Mouse (Mus musculus) forebrain, embryonic 10.5 days (tissue): ENCODE measurements around the gene Rpl3l. TPM values are rescaled to one million over a fixed set of nuclear protein-coding genes. Genes with fewer than 3 reads are reported as not detected.
A peak's percentile ranks its signal among the peaks of the same experiment; 100 is the strongest.

ENCODE experiments used
- DNase-seq: peaks from one replicate; pipeline ENCODE4 v3.0.0-alpha.2; 2017; ENCODE audit warnings: low spot score; ENCODE audit errors: extremely low spot score
- H3K27ac ChIP-seq: fragments of 300-500 bp; sonication (generic); 2 replicates; pipeline ENCODE4 v1.5.1; 2016; ENCODE audit warnings: mild to moderate bottlenecking
- H3K27me3 ChIP-seq: fragments of 300-500 bp; sonication (generic); 2 replicates; pipeline ENCODE4 v1.6.1; 2016; ENCODE audit warnings: mild to moderate bottlenecking; ENCODE audit not compliant: poor library complexity, severe bottlenecking
- H3K36me3 ChIP-seq: fragments of 300-500 bp; sonication (generic); replicated peaks from 2 replicates; pipeline ENCODE4 v1.6.1; 2016; ENCODE audit warnings: mild to moderate bottlenecking, moderate library complexity
- H3K4me1 ChIP-seq: fragments of 300-500 bp; sonication (generic); 2 replicates; pipeline ENCODE4 v1.6.1; 2016
- H3K4me3 ChIP-seq: fragments of 300-500 bp; sonication (generic); 2 replicates; pipeline ENCODE4 v1.5.1; 2016; ENCODE audit warnings: mild to moderate bottlenecking, moderate library complexity
- H3K9me3 ChIP-seq: fragments of 300-500 bp; sonication (generic); 2 replicates; pipeline ENCODE4 v1.6.1; 2016; ENCODE audit warnings: mild to moderate bottlenecking, moderate library complexity
- WGBS: fragments of 180-500 bp; shearing (Covaris S2); methylation state at CpG from one replicate; pipeline ENCODE4 v1.1.7; 2016; 5-methylcytosine and 5-hydroxymethylcytosine counted together
- polyA plus RNA-seq: library from polyadenylated mRNA; unstranded; fragments of >200 nt; fragmentation: Nextera tagmentation; extraction: Ambion mirVana; gene quantifications from 2 replicates; pipeline ENCODE4 v1.2.1, GENCODE M21; 2016

The Rpl3l gene
- polyA plus RNA-seq, 1 experiment from 2014 or later, result not detected

- Histone ChIP-seq H3K27ac (no peak overlapping the region), H3K27me3 (no peaks in the 10 kb centered on the region), H3K4me1 (peaks cover 44% of the 10 kb centered on the region), H3K36me3 (peaks cover 39% of the 10 kb centered on the region), H3K9me3 (no peaks in the 10 kb centered on the region), H3K4me3 (peak overlapping the region; percentile 91)
- DNase-seq, result no peak
- 40% methylated on average over 13 of the region's 13 CpGs for WGBS
These were observed 5.2 kb upstream of the Rpl3l start for GRCm38 (mm10) chr17:24722220-24722924.

- DNase-seq, result no peak
- Histone ChIP-seq H3K36me3 (peaks cover 30% of the 10 kb centered on the region), H3K9me3 (no peaks in the 10 kb centered on the region), H3K4me3 (peak overlapping the region; percentile 91), H3K27ac (peak overlapping the region; percentile 86), H3K27me3 (peaks cover 5% of the 10 kb centered on the region; the same call in 1 of the 2 replicates), H3K4me1 (peaks cover 43% of the 10 kb centered on the region)
- 5% methylated on average over 12 of the region's 12 CpGs for whole genome bisulfite sequencing
These were observed 4.3 kb upstream of the Rpl3l start for GRCm38 (mm10) chr17:24723122-24723880.

- H3K4me1 ChIP-seq, result peaks cover 38% of the 10 kb centered on the region
- H3K36me3 ChIP-seq, result peaks cover 24% of the 10 kb centered on the region
- WGBS, result under 1% methylated on average over 15 of the region's 15 CpGs
- H3K27ac ChIP-seq, result peak overlapping the region; percentile 86
- no peak for DNase-seq
- H3K9me3 ChIP-seq, result no peaks in the 10 kb centered on the region
- H3K4me3 ChIP-seq, result peak overlapping the region; percentile 91
- peaks cover 6% of the 10 kb centered on the region; the same call in 1 of the 2 replicates for H3K27me3 ChIP-seq
These were observed 3.8 kb upstream of the Rpl3l start for GRCm38 (mm10) chr17:24723881-24724180.

GRCm38 (mm10) chr17:24724184-24724583, 3.4 kb upstream of the Rpl3l start, which contains the start of gene Ndufb10:
Gene Ndufb10 (minus strand): TSS chr17:24724478.
- Histone ChIP-seq H3K4me3 (peak within 1 kb of the TSS; percentile 91), H3K36me3 (peaks cover 23% of the 10 kb centered on the region), H3K27me3 (peaks cover 6% of the 10 kb centered on the region; the same call in 1 of the 2 replicates), H3K9me3 (no peaks in the 10 kb centered on the region), H3K27ac (peak within 1 kb of the TSS; percentile 86), H3K4me1 (peaks cover 34% of the 10 kb centered on the region)
- DNase-seq, result peak; percentile 95
- WGBS, result under 1% methylated on average over 30 of the region's 30 CpGs

- no peak overlapping the region for H3K4me3 ChIP-seq
- no peaks in the 10 kb centered on the region for H3K9me3 ChIP-seq
- 74% methylated on average over 3 of the region's 3 CpGs for WGBS
- H3K36me3 ChIP-seq, result peaks cover 18% of the 10 kb centered on the region
- H3K27ac ChIP-seq, result no peak overlapping the region
- H3K27me3 ChIP-seq, result peaks cover 6% of the 10 kb centered on the region; the same call in 1 of the 2 replicates
- peaks cover 32% of the 10 kb centered on the region for H3K4me1 ChIP-seq
- no peak for DNase-seq
These were observed 1.8 kb upstream of the Rpl3l start for GRCm38 (mm10) chr17:24725637-24726390.

- H3K36me3 ChIP-seq, result no peaks in the 10 kb centered on the region
- peaks cover 16% of the 10 kb centered on the region for H3K27me3 ChIP-seq
- H3K27ac ChIP-seq, result no peak overlapping the region
- H3K4me3 ChIP-seq, result no peak overlapping the region
- 82% methylated on average over 17 of the region's 17 CpGs for WGBS
- DNase-seq, result no peak
- peaks cover 10% of the 10 kb centered on the region for H3K4me1 ChIP-seq
- H3K9me3 ChIP-seq, result no peaks in the 10 kb centered on the region
These were observed 564 bp downstream of the Rpl3l start for GRCm38 (mm10) chr17:24728184-24728583.

GRCm38 (mm10) chr17:24729067-24729466, 1.4 kb downstream of the Rpl3l start:
- Histone ChIP-seq H3K9me3 (no peaks in the 10 kb centered on the region), H3K4me3 (no peak overlapping the region), H3K27ac (no peak overlapping the region), H3K27me3 (peaks cover 21% of the 10 kb centered on the region), H3K4me1 (peaks cover 4% of the 10 kb centered on the region; the same call in 1 of the 2 replicates), H3K36me3 (no peaks in the 10 kb centered on the region)
- no peak for DNase-seq
- 88% methylated on average over 6 of the region's 6 CpGs for WGBS

- DNase-seq, result no peak
- no peak overlapping the region for H3K27ac ChIP-seq
These were observed 3.2 kb downstream of the Rpl3l start for GRCm38 (mm10) chr17:24730787-24731186.

GRCm38 (mm10) chr17:24732233-24732935, 4.8 kb downstream of the Rpl3l start:
- Histone ChIP-seq H3K4me1 (peaks cover 19% of the 10 kb centered on the region), H3K9me3 (no peaks in the 10 kb centered on the region), H3K27ac (no peak overlapping the region), H3K27me3 (peaks cover 21% of the 10 kb centered on the region), H3K4me3 (no peak overlapping the region), H3K36me3 (no peaks in the 10 kb centered on the region)
- no peak for DNase-seq
- WGBS, result 82% methylated on average over 12 of the region's 12 CpGs

More at GRCm38 (mm10) chr17:24730787-24731186, 3.2 kb downstream of the Rpl3l start:
- Histone ChIP-seq H3K9me3 (no peaks in the 10 kb centered on the region), H3K4me1 (peaks cover 6% of the 10 kb centered on the region), H3K27me3 (peaks cover 21% of the 10 kb centered on the region), H3K4me3 (no peak overlapping the region), H3K36me3 (no peaks in the 10 kb centered on the region)
- WGBS, result 83% methylated on average over 14 of the region's 14 CpGs

- H3K4me3 ChIP-seq, result no peak overlapping the region
These were observed 5.9 kb downstream of the Rpl3l start for GRCm38 (mm10) chr17:24733434-24734050.

GRCm38 (mm10) chr17:24734513-24734912, 6.9 kb downstream of the Rpl3l start:
- H3K9me3 ChIP-seq, result no peaks in the 10 kb centered on the region
- H3K4me1 ChIP-seq, result peaks cover 26% of the 10 kb centered on the region
- no peak for DNase-seq
- H3K27ac ChIP-seq, result no peak overlapping the region
- H3K27me3 ChIP-seq, result peaks cover 15% of the 10 kb centered on the region; the same call in 1 of the 2 replicates
- H3K36me3 ChIP-seq, result no peaks in the 10 kb centered on the region
- H3K4me3 ChIP-seq, result no peak overlapping the region
- WGBS, result 78% methylated on average over 1 of the region's 1 CpGs

More at GRCm38 (mm10) chr17:24733434-24734050, 5.9 kb downstream of the Rpl3l start:
- peaks cover 15% of the 10 kb centered on the region; the same call in 1 of the 2 replicates for H3K27me3 ChIP-seq
- H3K27ac ChIP-seq, result no peak overlapping the region
- DNase-seq, result no peak
- WGBS, result 90% methylated on average over 21 of the region's 21 CpGs
- H3K36me3 ChIP-seq, result no peaks in the 10 kb centered on the region
- H3K9me3 ChIP-seq, result no peaks in the 10 kb centered on the region
- H3K4me1 ChIP-seq, result peaks cover 26% of the 10 kb centered on the region
